Mouse (Mus musculus): ENCODE measurements around the gene Hras. TPM values are rescaled to one million over a fixed set of nuclear protein-coding genes. Genes with fewer than 3 reads are reported as not detected.

Hras gene
- total and polyA plus RNA-seq, 3 experiments: 149 to 183 TPM; not detected in 1

GRCm38 (mm10) chr7:141143112-141143511, 50.7 kb downstream of the Hras start:
- H3K27ac ChIP-seq (ENCODE audit: control insufficient read depth, low read depth, low read length): no peak overlapping the region
- peaks cover 6 to 27% of the 10 kb centered on the region in 2 experiments for H3K36me3 ChIP-seq (ENCODE audit: control insufficient read depth in 1 of 2, insufficient read depth in 2 of 2, low read length in 2 of 2)
- H3K4me1 ChIP-seq (ENCODE audit: control insufficient read depth in 1 of 2, insufficient read depth in 2 of 2, low read length in 2 of 2): peaks cover 35 to 42% of the 10 kb centered on the region in 2 experiments
- TF ChIP-seq JUND (IDR thresholded peaks at IDR 0.05; ENCODE audit: low read depth, low read length) (no peak), CTCF (IDR thresholded peaks at IDR 0.05 in 2 of 3, conservative IDR thresholded peaks at IDR 0.05 in 1 of 3; ENCODE audit: control insufficient read depth in 1 of 3, insufficient read depth in 1 of 3, low read depth in 2 of 3, low read length in 3 of 3, poor library complexity in 1 of 3, severe bottlenecking in 1 of 3) (peak; percentile 72 to 84 (median 75)), SIN3A (IDR thresholded peaks at IDR 0.05; ENCODE audit: low read length) (peak; percentile 42; the same call in 1 of the 2 replicates), MAZ (IDR thresholded peaks at IDR 0.05; ENCODE audit: low read depth, low read length) (0 out of 2 replicates have a peak, but pooled peaks have one; percentile 34), NRF1 (IDR thresholded peaks at IDR 0.05; ENCODE audit: insufficient read depth, low read depth, low read length, poor library complexity, severe bottlenecking) (no peak), ZNF384 (IDR thresholded peaks at IDR 0.05; ENCODE audit: low read depth, low read length) (0 out of 2 replicates have a peak, but pooled peaks have one; percentile 37), SMC3 (IDR thresholded peaks at IDR 0.05; ENCODE audit: low read depth, low read length) (peak; percentile 21; the same call in 1 of the 2 replicates), KAT2A (conservative IDR thresholded peaks at IDR 0.05; ENCODE audit: low read depth, low read length) (no peak)
- no peaks in the 10 kb centered on the region for H3K9me3 ChIP-seq (replicated peaks; ENCODE audit: insufficient read depth, low read length)
- DNase-seq (ENCODE audit: low read depth, low spot score): peak; percentile 75
- H3K27me3 ChIP-seq (ENCODE audit: control insufficient read depth in 1 of 2, insufficient read depth in 2 of 2, low read length in 2 of 2): no peaks in the 10 kb centered on the region
- H3K4me3 ChIP-seq (ENCODE audit: control insufficient read depth in 1 of 2, insufficient read depth in 1 of 2, low read depth in 2 of 2, low read length in 2 of 2): no peak overlapping the region
- no peaks in the 10 kb centered on the region for H3K79me2 ChIP-seq (ENCODE audit: control insufficient read depth, insufficient read depth, low read length, poor library complexity)
- H3K9ac ChIP-seq (ENCODE audit: control insufficient read depth, low read depth, low read length, poor library complexity, severe bottlenecking): no peak overlapping the region

GRCm38 (mm10) chr7:141141326-141141725, 52.5 kb downstream of the Hras start:
- Histone ChIP-seq H3K79me2 (ENCODE audit: control insufficient read depth, insufficient read depth, low read length, poor library complexity) (no peaks in the 10 kb centered on the region), H3K27me3 (ENCODE audit: control insufficient read depth in 1 of 2, insufficient read depth in 2 of 2, low read length in 2 of 2) (no peaks in the 10 kb centered on the region), H3K36me3 (ENCODE audit: control insufficient read depth in 1 of 2, insufficient read depth in 2 of 2, low read length in 2 of 2) (peaks cover 7 to 14% of the 10 kb centered on the region in 2 experiments), H3K9me3 (replicated peaks; ENCODE audit: insufficient read depth, low read length) (no peaks in the 10 kb centered on the region), H3K27ac (ENCODE audit: control insufficient read depth, low read depth, low read length) (peak overlapping the region; percentile 44), H3K4me3 (ENCODE audit: control insufficient read depth in 1 of 2, insufficient read depth in 1 of 2, low read depth in 2 of 2, low read length in 2 of 2) (no peak overlapping the region), H3K4me1 (ENCODE audit: control insufficient read depth in 1 of 2, insufficient read depth in 2 of 2, low read length in 2 of 2) (peaks cover 24 to 27% of the 10 kb centered on the region in 2 experiments), H3K9ac (ENCODE audit: control insufficient read depth, low read depth, low read length, poor library complexity, severe bottlenecking) (no peak overlapping the region)
- DNase-seq (ENCODE audit: low read depth, low spot score): peak; percentile 54
- TF ChIP-seq ZMIZ1 (IDR thresholded peaks at IDR 0.05; ENCODE audit: low read depth, low read length) (0 out of 2 replicates have a peak, but pooled peaks have one; percentile 35), MXI1 (IDR thresholded peaks at IDR 0.05; ENCODE audit: low read depth, low read length) (no peak), ZC3H11A (IDR thresholded peaks at IDR 0.05; ENCODE audit: low read depth, low read length) (no peak), UBTF (IDR thresholded peaks at IDR 0.05; ENCODE audit: borderline replicate concordance, insufficient read depth, low read depth, low read length) (no peak), MYB (IDR thresholded peaks at IDR 0.05; ENCODE audit: low read depth, low read length) (no peak), HCFC1 (IDR thresholded peaks at IDR 0.05; ENCODE audit: low read depth, low read length) (no peak), USF1 (IDR thresholded peaks at IDR 0.05; ENCODE audit: low read depth, low read length) (no peak), CHD1 (IDR thresholded peaks at IDR 0.05; ENCODE audit: low read depth, low read length) (no peak), ETS1 (IDR thresholded peaks at IDR 0.05; ENCODE audit: low read depth, low read length) (peak; percentile 57; the same call in 1 of the 2 replicates), RAD21 (IDR thresholded peaks at IDR 0.05; ENCODE audit: low read depth, low read length) (no peak), MAFK (IDR thresholded peaks at IDR 0.05; ENCODE audit: borderline replicate concordance, low read depth, low read length) (no peak), SMC3 (IDR thresholded peaks at IDR 0.05; ENCODE audit: low read depth, low read length) (no peak), E2F4 (IDR thresholded peaks at IDR 0.05; ENCODE audit: borderline replicate concordance, low read depth, low read length) (no peak), GATA1 (IDR thresholded peaks at IDR 0.05; ENCODE audit: low read depth, low read length) (peak; percentile 87), ZNF384 (IDR thresholded peaks at IDR 0.05; ENCODE audit: low read depth, low read length) (peak; percentile 96), POLR2AphosphoS2 (IDR thresholded peaks at IDR 0.05; ENCODE audit: low read length) (no peak), JUND (IDR thresholded peaks at IDR 0.05; ENCODE audit: low read depth, low read length) (no peak), TCF12 (IDR thresholded peaks at IDR 0.05; ENCODE audit: low read depth, low read length) (peak; percentile 90), ELF1 (IDR thresholded peaks at IDR 0.05; ENCODE audit: low read depth, low read length) (no peak), MAZ (IDR thresholded peaks at IDR 0.05; ENCODE audit: low read depth, low read length) (no peak), CHD2 (IDR thresholded peaks at IDR 0.05; ENCODE audit: low read length) (no peak), MAX (IDR thresholded peaks at IDR 0.05; ENCODE audit: low read length) (no peak), KAT2A (conservative IDR thresholded peaks at IDR 0.05; ENCODE audit: low read depth, low read length) (no peak), MEF2A (IDR thresholded peaks at IDR 0.05; ENCODE audit: extremely low read depth, insufficient replicate concordance, low read depth, low read length, poor library complexity, severe bottlenecking) (no peak), NELFE (IDR thresholded peaks at IDR 0.05; ENCODE audit: low read depth, low read length) (no peak), USF2 (IDR thresholded peaks at IDR 0.05; ENCODE audit: borderline replicate concordance in 1 of 2, insufficient read depth in 1 of 2, low read depth in 1 of 2, low read length in 2 of 2) (no peak), MYC (IDR thresholded peaks at IDR 0.05; ENCODE audit: low read depth, low read length) (no peak), CTCF (IDR thresholded peaks at IDR 0.05 in 2 of 3, conservative IDR thresholded peaks at IDR 0.05 in 1 of 3; ENCODE audit: control insufficient read depth in 1 of 3, insufficient read depth in 1 of 3, low read depth in 2 of 3, low read length in 3 of 3, poor library complexity in 1 of 3, severe bottlenecking in 1 of 3) (no peak)

All from MEL (cell line).